Mouse (Mus musculus): ENCODE data around the gene Parp4. TPM values are rescaled to one million over a fixed set of nuclear protein-coding genes. Genes with fewer than 3 reads are reported as not detected.

Parp4 gene
- polyA plus RNA-seq, 2 experiments: 1.7 to 1.8 TPM

- no peaks in the 10 kb centered on the region for H3K27me3 ChIP-seq (ENCODE audit: control insufficient read depth, insufficient read depth, low read length)
- TF ChIP-seq CTCF (IDR thresholded peaks at IDR 0.05; ENCODE audit: low read depth): peak; percentile 94
- no peak for TF ChIP-seq EP300 (IDR thresholded peaks at IDR 0.05; ENCODE audit: low read depth)
Measured at GRCm38 (mm10) chr14:56598759-56599158, 23.3 kb downstream of the Parp4 start.

GRCm38 (mm10) chr14:56602069-56602468, 26.6 kb downstream of the Parp4 start:
- Histone ChIP-seq H3K36me3 (replicated peaks; ENCODE audit: control insufficient read depth, insufficient read depth, low read depth) (no peaks in the 10 kb centered on the region), H3K27me3 (ENCODE audit: control insufficient read depth, insufficient read depth, low read length) (no peaks in the 10 kb centered on the region), H3K4me3 (ENCODE audit: insufficient read depth in 1 of 2, low read depth in 2 of 2, low read length in 2 of 2) (no peak overlapping the region), H3K4me1 (replicated peaks; ENCODE audit: control insufficient read depth in 2 of 2, insufficient read depth in 2 of 2, low read length in 1 of 2) (no peaks in the 10 kb centered on the region), H3K27ac (no peak overlapping the region), H3K4me2 (ENCODE audit: low read depth) (no peak overlapping the region), H3K9ac (replicated peaks) (no peak overlapping the region), H3K9me3 (ENCODE audit: control insufficient read depth, low read length) (no peaks in the 10 kb centered on the region)
- 74% methylated on average over 9 of the region's 9 CpGs for WGBS (ENCODE audit: insufficient replicate concordance)
- DNase-seq (ENCODE audit: low read depth in 3 of 3, low spot score in 3 of 3) (no peak), ATAC-seq (ENCODE audit: insufficient read depth) (no peak)
- TF ChIP-seq CTCF (IDR thresholded peaks at IDR 0.05; ENCODE audit: low read depth) (no peak), EP300 (IDR thresholded peaks at IDR 0.05; ENCODE audit: low read depth) (no peak)

More at GRCm38 (mm10) chr14:56598759-56599158, 23.3 kb downstream of the Parp4 start:
- H3K9me3 ChIP-seq (ENCODE audit: control insufficient read depth, low read length): no peaks in the 10 kb centered on the region
- H3K27ac ChIP-seq: no peak overlapping the region
- H3K4me3 ChIP-seq (ENCODE audit: insufficient read depth in 1 of 2, low read depth in 2 of 2, low read length in 2 of 2): no peak overlapping the region
- ATAC-seq (ENCODE audit: insufficient read depth): no peak
- no peaks in the 10 kb centered on the region for H3K36me3 ChIP-seq (replicated peaks; ENCODE audit: control insufficient read depth, insufficient read depth, low read depth)
- H3K9ac ChIP-seq (replicated peaks): no peak overlapping the region
- H3K4me1 ChIP-seq (replicated peaks; ENCODE audit: control insufficient read depth in 2 of 2, insufficient read depth in 2 of 2, low read length in 1 of 2): no peaks in the 10 kb centered on the region
- no peak overlapping the region for H3K4me2 ChIP-seq (ENCODE audit: low read depth)
- 54% methylated on average over 6 of the region's 6 CpGs for WGBS (ENCODE audit: insufficient replicate concordance)
- DNase-seq (ENCODE audit: low read depth in 3 of 3, low spot score in 3 of 3): peak; percentile 16 to 24 (median 22)

GRCm38 (mm10) chr14:56604438-56604837, 29.0 kb downstream of the Parp4 start:
- DNase-seq (ENCODE audit: low read depth in 3 of 3, low spot score in 3 of 3): no peak
- H3K4me3 ChIP-seq (ENCODE audit: insufficient read depth in 1 of 2, low read depth in 2 of 2, low read length in 2 of 2): no peak overlapping the region
- no peak overlapping the region for H3K9ac ChIP-seq (replicated peaks)
- no peak overlapping the region for H3K27ac ChIP-seq
- no peaks in the 10 kb centered on the region for H3K9me3 ChIP-seq (ENCODE audit: control insufficient read depth, low read length)
- H3K27me3 ChIP-seq (ENCODE audit: control insufficient read depth, insufficient read depth, low read length): no peaks in the 10 kb centered on the region
- no peak for ATAC-seq (ENCODE audit: insufficient read depth)
- no peak overlapping the region for H3K4me2 ChIP-seq (ENCODE audit: low read depth)
- TF ChIP-seq CTCF (IDR thresholded peaks at IDR 0.05; ENCODE audit: low read depth) (no peak), EP300 (IDR thresholded peaks at IDR 0.05; ENCODE audit: low read depth) (no peak)
- H3K36me3 ChIP-seq (replicated peaks; ENCODE audit: control insufficient read depth, insufficient read depth, low read depth): no peaks in the 10 kb centered on the region
- WGBS (ENCODE audit: insufficient replicate concordance): 78% methylated on average over 5 of the region's 5 CpGs
- H3K4me1 ChIP-seq (replicated peaks; ENCODE audit: control insufficient read depth in 2 of 2, insufficient read depth in 2 of 2, low read length in 1 of 2): no peaks in the 10 kb centered on the region

DNA sequence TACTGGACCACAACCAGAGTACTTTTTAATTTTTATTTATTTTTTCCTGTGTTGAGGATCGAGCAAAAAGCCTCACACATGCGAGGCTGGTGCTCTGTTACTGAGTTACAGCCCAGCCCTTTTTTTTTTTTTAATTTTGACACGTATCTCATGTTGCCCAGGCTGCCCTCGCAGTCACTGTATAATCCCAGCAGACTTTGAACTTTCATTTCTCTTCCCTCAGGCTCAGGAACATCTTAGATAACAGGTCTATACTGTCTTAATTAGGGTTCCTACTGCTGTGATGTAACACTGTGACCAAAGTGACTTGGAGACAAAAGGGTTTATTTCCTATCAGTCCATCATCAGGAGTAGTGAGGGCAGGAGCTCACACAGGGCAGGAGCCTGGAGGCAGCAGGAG, 29.7 kb downstream of the Parp4 start:
- TF ChIP-seq EP300 (IDR thresholded peaks at IDR 0.05; ENCODE audit: low read depth) (no peak), CTCF (IDR thresholded peaks at IDR 0.05; ENCODE audit: low read depth) (no peak)
- Histone ChIP-seq H3K4me3 (ENCODE audit: insufficient read depth in 1 of 2, low read depth in 2 of 2, low read length in 2 of 2) (no peak overlapping the region), H3K9me3 (ENCODE audit: control insufficient read depth, low read length) (no peaks in the 10 kb centered on the region), H3K4me1 (replicated peaks; ENCODE audit: control insufficient read depth in 2 of 2, insufficient read depth in 2 of 2, low read length in 1 of 2) (no peaks in the 10 kb centered on the region), H3K9ac (replicated peaks) (no peak overlapping the region), H3K27ac (no peak overlapping the region), H3K27me3 (ENCODE audit: control insufficient read depth, insufficient read depth, low read length) (no peaks in the 10 kb centered on the region), H3K4me2 (ENCODE audit: low read depth) (no peak overlapping the region), H3K36me3 (replicated peaks; ENCODE audit: control insufficient read depth, insufficient read depth, low read depth) (no peaks in the 10 kb centered on the region; the same call in 1 of the 2 replicates)
- DNase-seq (ENCODE audit: low read depth in 3 of 3, low spot score in 3 of 3) (no peak), ATAC-seq (ENCODE audit: insufficient read depth) (no peak)
- WGBS (ENCODE audit: insufficient replicate concordance): 67% methylated on average over 4 of the region's 4 CpGs

GRCm38 (mm10) chr14:56613212-56613611, 37.8 kb downstream of the Parp4 start:
- Histone ChIP-seq H3K27ac (no peak overlapping the region), H3K27me3 (ENCODE audit: control insufficient read depth, insufficient read depth, low read length) (no peaks in the 10 kb centered on the region), H3K9ac (replicated peaks) (no peak overlapping the region), H3K9me3 (ENCODE audit: control insufficient read depth, low read length) (no peaks in the 10 kb centered on the region), H3K36me3 (replicated peaks; ENCODE audit: control insufficient read depth, insufficient read depth, low read depth) (no peaks in the 10 kb centered on the region; the same call in 1 of the 2 replicates), H3K4me2 (ENCODE audit: low read depth) (no peak overlapping the region), H3K4me3 (ENCODE audit: insufficient read depth in 1 of 2, low read depth in 2 of 2, low read length in 2 of 2) (no peak overlapping the region), H3K4me1 (replicated peaks; ENCODE audit: control insufficient read depth in 2 of 2, insufficient read depth in 2 of 2, low read length in 1 of 2) (no peaks in the 10 kb centered on the region)
- no peak for TF ChIP-seq EP300 (IDR thresholded peaks at IDR 0.05; ENCODE audit: low read depth)
- no peak for TF ChIP-seq CTCF (IDR thresholded peaks at IDR 0.05; ENCODE audit: low read depth)
- DNase-seq (ENCODE audit: low read depth in 3 of 3, low spot score in 3 of 3) (no peak), ATAC-seq (ENCODE audit: insufficient read depth) (no peak)
- WGBS (ENCODE audit: insufficient replicate concordance): 70% methylated on average over 3 of the region's 3 CpGs
